Mouse (Mus musculus) megakaryocyte-erythroid progenitor cell, adult 5-6 weeks (primary cell): ENCODE measurements around the gene Abcb7. TPM values are rescaled to one million over a fixed set of nuclear protein-coding genes. Genes with fewer than 3 reads are reported as not detected.
A peak's percentile ranks its signal among the peaks of the same experiment; 100 is the strongest.

Experiments
- ATAC-seq: replicated peaks from 2 replicates; pipeline ENCODE4 v1.8.0; 2016; ENCODE audit warnings: mild to moderate bottlenecking, inconsistent platforms; ENCODE audit not compliant: severe bottlenecking, poor library complexity, low FRiP score, low TSS enrichment
- total RNA-seq, 2 experiments: library from RNA; stranded (forward) in 1 of 2; stranded (reverse) in 1 of 2; fragments of 200-1000, 215-1000 nt in 1 of 2; fragments of >200 nt in 1 of 2; fragmentation: Nextera tagmentation in 1 of 2; gene quantifications; 2 replicates each; pipeline ENCODE4 v1.2.3; 2014 to 2017

Gene Abcb7
- total RNA-seq (2014; fragmentation: Nextera tagmentation) (44.0 and 48.6 TPM in 2 replicates), total RNA-seq (2017) (82.8 and 93.2 TPM in 2 replicates)

DNA sequence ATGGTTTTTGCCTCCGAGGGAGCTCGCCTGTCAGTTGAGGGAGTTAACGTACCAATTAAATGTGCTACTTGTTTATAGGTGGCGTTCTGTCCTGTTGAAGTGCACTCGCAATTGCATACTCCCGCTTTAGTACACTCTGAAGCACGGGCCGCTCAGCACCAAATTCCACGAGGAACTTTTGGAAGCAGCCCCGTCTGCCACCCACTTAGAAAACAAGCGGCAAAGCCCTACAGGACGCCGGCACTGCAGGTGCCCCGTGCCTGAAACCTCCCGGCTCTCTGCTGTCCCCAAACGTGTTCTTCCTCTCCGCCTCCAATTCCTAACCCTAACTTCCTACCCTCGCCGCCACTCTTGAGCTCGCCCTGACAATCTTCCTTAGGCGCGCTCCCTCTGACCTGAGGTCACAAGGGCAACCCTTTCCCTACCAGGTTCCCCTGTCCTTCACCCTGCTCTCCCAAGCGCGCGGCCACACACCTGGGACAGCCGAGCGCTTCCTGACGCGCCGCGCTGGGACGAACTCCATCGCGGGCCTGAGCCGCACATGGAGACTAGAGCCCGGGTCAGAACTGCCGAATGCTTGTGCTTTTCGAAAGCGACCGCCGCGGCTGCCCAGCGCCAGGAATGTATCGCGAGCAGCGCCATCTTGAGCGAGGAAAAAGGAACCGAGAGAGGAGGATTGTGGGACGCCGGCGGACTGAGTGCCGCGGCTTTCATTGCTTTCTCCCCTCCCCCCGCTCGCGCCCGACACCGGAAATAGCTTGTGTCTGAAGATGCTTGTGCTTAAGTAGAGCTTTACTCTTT is at the start of gene Abcb7:
Gene Abcb7 (minus strand): TSS at position 674 of the 801 bp plus-strand sequence.
- peak; percentile 96 for ATAC-seq

DNA sequence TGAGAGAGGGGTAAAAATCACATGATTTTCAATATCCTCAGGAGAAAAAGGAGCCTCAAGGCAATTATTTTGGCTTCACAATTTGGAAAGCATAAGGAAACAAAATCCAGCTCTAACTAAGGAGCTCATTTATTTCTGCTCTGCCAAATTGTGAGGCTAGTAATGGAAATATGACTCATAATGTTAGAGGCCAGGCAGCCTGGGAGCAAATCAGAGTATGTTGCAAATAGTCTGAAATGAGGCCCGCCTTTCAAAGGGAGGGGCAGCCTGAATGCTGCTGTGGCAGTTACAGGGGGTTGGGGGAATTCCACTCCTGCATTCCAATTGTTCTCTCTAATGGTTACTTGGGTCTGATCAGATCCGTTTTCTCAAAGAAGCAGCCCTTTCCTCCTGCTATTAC is 48.1 kb upstream of the Abcb7 start:
- ATAC-seq = no peak

DNA sequence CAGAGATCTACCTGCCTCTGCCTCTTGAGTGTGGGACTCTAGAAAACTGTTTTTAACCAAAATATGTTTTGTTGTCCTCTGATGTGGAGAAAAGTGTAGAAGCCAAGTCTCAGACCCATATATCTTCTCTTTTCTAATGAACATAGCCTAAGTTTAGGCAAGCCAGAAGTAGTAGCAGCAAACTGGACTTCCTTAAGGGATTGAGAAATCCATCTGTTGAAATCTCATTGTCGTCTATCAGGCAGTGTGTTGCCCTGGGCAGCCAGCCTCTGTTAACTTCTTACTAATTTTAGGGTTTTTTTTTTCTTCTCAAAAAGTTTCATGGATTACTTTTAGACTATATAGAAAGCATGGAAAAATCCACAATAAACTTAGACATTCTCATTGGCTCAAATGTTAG is 38.8 kb upstream of the Abcb7 start:
- ATAC-seq = no peak

DNA sequence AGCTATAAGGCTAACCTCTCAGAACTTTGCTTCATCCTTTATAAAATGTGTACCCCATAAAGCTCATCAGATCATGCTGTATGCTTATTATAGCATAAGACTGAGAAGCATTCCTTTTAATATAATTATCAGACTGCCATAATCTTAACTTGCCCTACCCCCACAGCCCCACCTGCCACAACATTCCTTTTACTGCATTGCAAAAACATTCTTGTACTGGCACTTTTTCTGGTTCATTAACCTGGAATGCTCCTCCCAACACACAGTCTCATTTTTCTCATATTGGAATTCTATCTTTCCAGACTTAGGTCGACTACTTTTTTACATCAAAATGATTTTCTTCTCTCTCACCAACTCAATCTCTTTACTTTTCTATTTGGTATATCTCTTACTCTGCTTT is 19.8 kb upstream of the Abcb7 start:
- ATAC-seq = no peak

DNA sequence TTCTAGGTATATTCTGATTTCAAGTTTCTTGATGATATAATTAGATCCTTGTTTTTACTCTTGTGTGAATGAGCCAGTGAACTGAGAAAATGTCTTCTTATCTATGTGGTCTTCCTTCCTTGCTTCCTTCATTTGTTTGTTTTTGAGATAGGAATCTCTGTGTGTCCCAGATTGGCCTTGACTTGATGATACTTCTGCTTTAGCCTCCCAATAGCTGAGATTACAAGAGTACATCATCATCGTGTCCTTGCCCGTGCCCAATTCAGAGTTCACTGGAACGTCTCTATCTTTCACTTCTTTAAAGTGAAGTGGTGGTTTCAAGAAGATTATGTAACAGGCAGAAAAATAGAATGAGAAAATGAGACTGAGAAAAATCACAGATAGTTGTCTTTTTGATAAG is 14.5 kb upstream of the Abcb7 start:
- ATAC-seq = no peak

DNA sequence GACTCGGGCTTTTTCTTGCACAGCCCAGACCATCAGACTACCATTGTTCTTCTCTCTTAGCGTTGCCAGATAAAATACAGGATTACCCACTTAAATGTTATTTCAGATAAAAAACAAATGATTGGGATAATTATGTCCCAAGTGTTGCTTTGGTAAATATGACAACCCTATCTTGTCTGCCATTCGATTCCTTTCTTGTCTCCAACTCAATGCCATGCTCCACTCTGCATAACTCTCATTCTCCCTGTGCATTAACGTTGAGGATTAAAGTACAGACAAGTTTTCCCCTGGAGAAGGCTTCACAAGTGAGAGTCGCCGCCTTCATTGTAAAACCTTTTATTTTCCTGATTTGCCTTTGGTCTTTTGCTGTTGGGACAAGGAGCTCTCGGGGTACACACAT is 339 bp upstream of the Abcb7 start:
- ATAC-seq = peak; percentile 3; the same call in 1 of the 2 replicates

DNA sequence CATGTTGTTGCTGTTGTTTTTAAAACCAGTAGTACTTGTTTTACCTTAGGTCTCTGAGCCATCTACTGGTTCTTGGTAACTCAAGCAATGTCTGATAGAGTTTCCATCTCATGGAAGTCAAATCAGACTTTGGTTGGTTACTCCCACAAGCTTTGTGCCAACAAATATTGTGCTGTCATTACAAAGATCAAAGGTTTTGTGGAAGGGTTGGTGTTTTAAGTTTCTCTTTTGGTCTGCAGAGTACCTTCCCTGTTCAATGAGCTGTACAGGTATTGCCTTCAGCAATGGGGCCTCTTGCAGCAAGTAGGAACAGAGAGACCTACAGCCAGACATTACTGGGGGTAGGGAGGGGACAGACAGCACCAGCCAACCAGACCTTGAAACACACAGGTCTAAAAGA is 5.5 kb downstream of the Abcb7 start:
- no peak for ATAC-seq

DNA sequence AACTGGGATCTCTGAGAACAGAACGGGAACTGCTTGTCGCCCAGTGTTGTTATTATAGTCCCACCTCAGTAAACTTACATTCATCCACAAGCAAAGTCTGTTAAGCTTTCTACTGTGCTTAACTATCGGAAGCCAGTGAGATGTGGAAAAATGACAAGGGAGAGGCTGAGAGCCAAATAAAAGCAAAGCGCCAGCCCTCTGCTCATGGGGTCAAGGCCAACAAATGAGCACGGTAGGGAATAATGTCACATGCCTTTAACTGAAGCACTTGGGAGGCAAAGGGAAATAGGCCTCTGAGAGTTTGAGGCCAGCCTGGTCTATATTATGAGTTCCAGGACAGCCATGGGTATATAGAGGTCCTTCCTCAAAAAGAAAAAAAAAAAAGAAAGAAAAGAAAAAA is 11.2 kb downstream of the Abcb7 start:
- ATAC-seq = no peak

DNA sequence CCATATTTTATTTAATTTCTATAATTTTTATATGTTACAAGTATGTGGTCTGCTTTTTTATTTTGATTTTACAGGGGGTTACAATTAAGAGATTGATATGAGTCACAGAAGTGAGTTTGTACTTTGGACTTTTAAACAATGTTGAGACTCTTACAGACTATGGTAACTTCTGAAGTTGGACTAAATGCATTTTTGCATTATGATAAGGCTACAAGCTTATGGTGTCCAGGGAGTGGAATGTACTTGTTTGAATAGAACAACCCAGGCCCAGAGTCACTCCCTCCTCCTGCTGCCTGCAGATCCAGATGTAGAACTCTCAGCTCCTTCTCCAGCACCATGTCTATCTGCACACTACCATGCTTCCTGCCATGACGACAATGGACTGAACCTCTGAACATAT is 12.5 kb downstream of the Abcb7 start:
- ATAC-seq = no peak

DNA sequence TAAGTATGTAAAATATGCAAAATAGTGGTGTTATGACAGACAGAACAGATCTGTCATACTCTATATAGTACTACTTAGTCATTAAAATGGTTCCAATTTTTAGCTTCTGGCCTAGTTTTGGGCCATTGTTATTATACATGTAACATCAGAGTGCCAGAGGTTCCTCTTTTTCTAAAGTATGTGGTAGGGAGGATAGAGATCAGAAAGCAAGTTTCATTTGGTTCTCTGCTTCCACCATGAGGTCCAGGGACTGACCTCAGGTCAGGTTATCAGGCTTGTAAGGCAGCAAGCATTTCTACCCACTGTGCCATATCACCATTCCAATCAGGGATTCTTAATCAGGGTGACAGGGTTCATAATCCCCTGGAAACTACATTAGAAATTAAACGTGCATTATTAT is 16.1 kb downstream of the Abcb7 start:
- ATAC-seq = no peak

DNA sequence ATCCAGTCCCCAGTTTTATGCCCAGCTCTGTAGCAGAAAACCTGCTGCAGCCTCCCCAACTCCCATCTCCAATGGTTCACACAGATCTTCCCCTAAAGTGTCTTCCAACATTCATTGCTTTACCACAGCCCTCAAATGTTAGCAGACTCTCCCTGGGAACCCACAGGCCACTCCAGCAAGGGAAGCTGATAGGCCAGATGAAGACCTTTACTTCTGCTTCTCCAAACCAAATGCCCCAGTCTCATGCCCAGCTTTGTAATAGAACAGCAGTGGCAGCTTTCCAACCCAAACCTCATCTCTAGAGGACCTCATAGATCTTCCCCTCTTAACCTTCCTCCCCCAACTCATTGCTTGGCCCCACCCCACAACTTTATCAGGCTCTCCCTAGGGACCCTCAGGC is 54.0 kb downstream of the Abcb7 start:
- no peak for ATAC-seq

DNA sequence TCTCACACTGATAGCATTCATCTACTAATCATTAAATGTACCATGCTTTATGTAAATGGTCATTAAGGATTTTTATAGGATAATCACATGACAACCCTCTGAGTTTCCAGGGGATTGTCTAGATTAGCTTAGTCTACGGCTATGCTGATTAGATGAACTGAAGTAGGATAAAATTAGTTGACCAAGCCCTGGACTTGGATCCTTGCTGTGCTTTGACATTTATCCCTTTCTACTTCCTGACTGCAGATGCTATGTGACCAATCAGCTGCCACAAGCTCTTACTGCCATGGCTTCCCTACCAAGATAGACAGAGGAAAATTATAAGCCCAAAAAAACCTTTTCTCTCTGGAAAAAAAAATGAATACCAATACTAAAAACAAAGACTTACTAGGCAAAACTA is 57.8 kb downstream of the Abcb7 start:
- no peak for ATAC-seq

DNA sequence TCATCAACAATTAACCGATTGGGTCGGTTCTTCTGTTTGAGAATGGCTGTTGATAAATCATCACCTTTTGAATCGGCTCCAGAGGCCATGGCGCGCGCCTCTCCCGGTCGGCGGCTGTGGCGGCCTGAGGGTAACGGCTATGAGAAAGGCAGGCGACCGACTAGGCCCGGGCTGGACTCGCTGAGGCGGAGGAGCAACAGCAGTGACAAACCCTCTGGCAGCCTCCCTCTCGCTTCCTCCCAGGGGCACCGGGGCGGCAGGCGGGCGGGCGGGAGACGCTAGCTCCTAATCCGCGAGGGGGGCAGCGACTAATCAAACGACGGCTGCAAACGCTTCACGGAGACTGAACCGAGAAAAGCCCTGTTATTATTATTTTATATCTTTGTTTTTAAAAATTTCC is 65.5 kb downstream of the Abcb7 start:
- peak; percentile 97 for ATAC-seq

DNA sequence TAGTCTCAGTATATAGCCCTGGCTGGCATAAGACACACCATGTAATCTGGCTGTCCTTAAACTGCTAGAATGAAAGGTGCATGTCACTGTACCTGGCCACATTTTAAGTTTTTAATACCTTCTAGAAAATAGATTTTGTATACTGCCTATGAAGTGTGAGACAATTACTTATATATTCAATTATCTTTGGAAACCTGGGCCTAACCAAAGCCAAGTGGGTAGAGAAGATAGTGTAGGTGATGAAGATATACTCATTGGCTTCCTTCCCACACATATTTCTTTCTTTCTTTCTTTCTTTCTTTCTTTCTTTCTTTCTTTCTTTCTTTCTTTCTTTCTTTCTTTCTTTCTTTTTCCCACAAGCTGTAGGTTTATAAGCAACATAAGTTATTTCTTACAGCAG is 121.9 kb downstream of the Abcb7 start:
- peak; percentile 61; the same call in 1 of the 2 replicates for ATAC-seq

DNA sequence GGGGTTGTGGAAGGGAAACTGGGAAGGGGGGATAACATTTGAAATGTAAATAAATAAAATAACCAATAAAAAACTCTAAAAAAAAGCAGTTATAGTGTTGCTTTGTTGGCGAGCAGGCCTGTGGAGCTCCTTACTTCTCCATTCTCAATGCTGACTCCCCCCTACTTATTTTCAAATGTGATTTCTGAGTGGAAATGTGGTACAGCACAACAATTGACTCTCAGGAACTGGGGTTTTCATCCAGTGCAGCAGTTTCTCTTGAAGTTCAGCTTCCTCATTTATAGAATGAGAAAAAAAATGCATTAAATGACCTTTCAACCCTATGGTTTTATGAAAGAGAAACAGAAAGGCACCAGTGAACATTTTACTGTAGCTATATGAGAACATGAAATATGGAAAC is 133.8 kb downstream of the Abcb7 start:
- no peak for ATAC-seq

DNA sequence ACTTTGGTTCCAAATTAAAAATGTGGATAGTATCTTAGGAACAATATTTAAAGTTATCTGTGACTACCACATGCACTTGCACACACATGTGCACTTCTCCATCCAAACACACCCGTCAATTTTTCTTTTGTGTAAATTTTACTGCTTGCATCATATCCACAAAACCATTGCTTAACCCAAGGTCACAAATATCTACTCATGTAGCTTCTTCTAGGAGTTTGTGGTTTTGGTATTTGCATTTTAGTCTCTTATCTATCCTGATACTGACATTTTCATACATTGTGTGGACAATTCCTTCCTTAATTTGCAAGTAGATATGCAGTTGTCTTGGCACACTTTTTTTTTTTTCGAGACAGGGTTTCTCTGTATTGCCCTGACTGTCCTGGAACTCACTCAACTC is 149.3 kb downstream of the Abcb7 start:
- ATAC-seq = peak; percentile 55

DNA sequence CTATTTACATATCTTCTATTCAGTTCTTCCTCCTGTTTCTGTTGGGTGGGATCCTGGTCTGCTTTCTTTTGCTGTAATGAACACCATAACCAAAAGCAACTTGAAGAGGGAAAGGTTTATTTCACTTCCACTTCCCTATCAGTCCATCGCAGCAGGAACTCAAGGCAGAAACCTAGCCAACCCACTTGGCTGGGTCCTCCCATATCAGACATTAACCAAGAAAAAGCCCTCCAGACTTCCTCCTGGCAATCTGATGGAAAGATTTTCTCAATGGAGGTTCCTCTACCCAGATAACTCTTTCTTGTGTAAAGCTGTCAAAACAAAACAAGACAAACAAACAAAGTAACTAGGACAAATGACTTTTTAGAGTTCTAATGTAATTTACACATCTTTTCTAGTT is 151.2 kb downstream of the Abcb7 start:
- ATAC-seq = no peak

DNA sequence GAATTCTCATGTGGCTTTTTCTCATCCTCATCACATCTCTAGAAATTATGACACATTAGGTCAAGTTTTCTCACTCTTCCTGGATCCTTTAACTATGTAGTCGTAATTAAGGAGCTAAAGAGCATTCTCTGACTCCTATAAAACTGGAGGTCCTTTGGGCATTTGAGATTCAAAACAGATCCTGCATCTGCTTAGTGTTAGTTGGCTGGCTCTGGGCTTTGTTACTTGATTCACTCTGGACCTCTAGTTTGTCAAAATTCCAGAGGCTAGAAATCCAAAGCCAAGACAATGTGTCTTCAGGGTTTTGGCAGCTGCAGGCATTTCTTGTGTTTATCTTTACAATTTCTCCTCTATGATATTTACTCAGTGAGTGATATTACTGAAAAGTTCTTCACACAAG is 157.1 kb downstream of the Abcb7 start:
- ATAC-seq = no peak
